Mouse (Mus musculus) urinary bladder, adult 18-20 months (tissue): ENCODE measurements around the gene Olfr846.

Experiments
- DNase-seq, 2 experiments: peaks; one replicate each; pipeline ENCODE4 v3.0.0; 2022; ENCODE audit warnings: low spot score in 2 of 2, mixed read lengths in 2 of 2

Gene Olfr846

GRCm38 (mm10) chr9:19363905-19364304 lies at the start of gene Olfr846:
Gene Olfr846, minus strand, starts transcription at chr9:19364005.
- no peak for DNase-seq

- DNase-seq, result no peak
Measured at GRCm38 (mm10) chr9:19378569-19378968, 14.8 kb upstream of the Olfr846 start, which contains the start of gene Olfr847. Gene Olfr847, minus strand, starts transcription at chr9:19378669.

GRCm38 (mm10) chr9:19336157-19336556 lies 27.6 kb downstream of the Olfr846 start, which contains the start of gene Olfr845:
Gene Olfr845, plus strand, starts transcription at chr9:19336457.
- no peak for DNase-seq

- DNase-seq, result no peak
Measured at GRCm38 (mm10) chr9:19316047-19316446, 47.8 kb downstream of the Olfr846 start, which contains the start of gene Olfr844. Gene Olfr844, plus strand, starts transcription at chr9:19316347.
